ENCODE assay signal across 25 mouse cellular contexts in genomic region chr7:67097096-67097495, GRCm38 (mm10).
DNase-seq lines count a peak whose midpoint lies in the region; ATAC-seq and TF ChIP-seq lines count a peak whose summit lies in the region.
"Had no signal": no experiment of that assay in that cellular context is flagged by ENCODE, and none has a peak within 500 bp of the region (broad histone marks: within the 10 kb centered on the region; RNA-seq: fewer than 3 reads in every experiment).

No protein-coding gene starts in this region.

- H3K36me3 ChIP-seq in hindbrain, postnatal 0 days (ENCODE audit: insufficient read depth, low read length), result no peaks in the 10 kb centered on the region
- H3K36me3 ChIP-seq in hindbrain, embryonic 14.5 days (replicated peaks; ENCODE audit: control insufficient read depth, insufficient read depth), result no peaks in the 10 kb centered on the region
- no peaks in the 10 kb centered on the region for H3K36me3 ChIP-seq in midbrain, embryonic 14.5 days (ENCODE audit: control insufficient read depth, insufficient read depth, low read length)
- H3K36me3 ChIP-seq in midbrain, embryonic 10.5 days, result no peaks in the 10 kb centered on the region
- H3K36me3 ChIP-seq: embryonic facial prominence, embryonic 12.5 days; forebrain, embryonic 12.5 days; forebrain, embryonic 15.5 days; G1E; heart, embryonic 12.5 days; heart, embryonic 15.5 days; hindbrain, embryonic 10.5 days; hindbrain, embryonic 13.5 days had no signal

- no peak overlapping the region for H3K27ac ChIP-seq in hindbrain, postnatal 0 days
- no peak overlapping the region for H3K27ac ChIP-seq in hindbrain, embryonic 14.5 days
- no peak overlapping the region for H3K27ac ChIP-seq in midbrain, embryonic 14.5 days (replicated peaks; ENCODE audit: low read depth, low read length)
- H3K27ac ChIP-seq in midbrain, embryonic 10.5 days (replicated peaks), result no peak overlapping the region
- no peak overlapping the region for H3K27ac ChIP-seq in cerebellum, adult 2 months (ENCODE audit: insufficient read depth, low read length)
- H3K27ac ChIP-seq: embryonic facial prominence, embryonic 12.5 days; forebrain, embryonic 12.5 days; forebrain, embryonic 15.5 days; heart, embryonic 15.5 days; hindbrain, embryonic 10.5 days; hindbrain, embryonic 13.5 days had no signal

- H3K27me3 ChIP-seq in hindbrain, postnatal 0 days (ENCODE audit: insufficient read depth, low read length), result no peaks in the 10 kb centered on the region
- no peaks in the 10 kb centered on the region for H3K27me3 ChIP-seq in hindbrain, embryonic 14.5 days (ENCODE audit: control insufficient read depth, insufficient read depth, low read length)
- no peaks in the 10 kb centered on the region for H3K27me3 ChIP-seq in midbrain, embryonic 14.5 days (ENCODE audit: control insufficient read depth, insufficient read depth, low read length)
- no peaks in the 10 kb centered on the region for H3K27me3 ChIP-seq in midbrain, embryonic 10.5 days (ENCODE audit: low read depth, poor library complexity, severe bottlenecking)
- H3K27me3 ChIP-seq in cerebellum, adult 2 months (ENCODE audit: control insufficient read depth, insufficient read depth, low read length), result no peaks in the 10 kb centered on the region; the same call in 1 of the 2 replicates
- H3K27me3 ChIP-seq: embryonic facial prominence, embryonic 12.5 days; forebrain, embryonic 12.5 days; forebrain, embryonic 15.5 days; heart, embryonic 12.5 days; heart, embryonic 15.5 days; hindbrain, embryonic 13.5 days had no signal

- DNase-seq in hindbrain, postnatal 0 days (ENCODE audit: low spot score), result peak; percentile 26
- DNase-seq in hindbrain, embryonic 14.5 days (ENCODE audit: low spot score), result no peak
- peak; percentile 11 for DNase-seq in midbrain, embryonic 14.5 days
- DNase-seq in midbrain, embryonic 10.5 days (ENCODE audit: low spot score), result no peak
- peak; percentile 9 for DNase-seq in NIH3T3 (ENCODE audit: low read depth)
- DNase-seq in cerebellum, adult 2 months, result no peak
- DNase-seq: adrenal gland, adult 2 months; adrenal gland, postnatal 14 days; B cell, adult 2 months; cerebellum, adult 11-12 months; cerebellum, adult 9-10 months; cerebellum, postnatal 14 days; gastrocnemius, postnatal 25 days; heart, adult 18-20 months; heart, postnatal 10 days; heart, postnatal 36 days had no signal

- no peak for ATAC-seq in hindbrain, postnatal 0 days
- no peak for ATAC-seq in hindbrain, embryonic 14.5 days (ENCODE audit: low FRiP score)
- ATAC-seq in midbrain, embryonic 14.5 days (ENCODE audit: low FRiP score, low TSS enrichment), result no peak
- ATAC-seq: forebrain, embryonic 15.5 days had no signal

- H3K4me1 ChIP-seq in hindbrain, postnatal 0 days (ENCODE audit: insufficient read depth, low read length), result no peaks in the 10 kb centered on the region
- H3K4me1 ChIP-seq in hindbrain, embryonic 14.5 days (replicated peaks; ENCODE audit: control insufficient read depth, insufficient read depth, low read length), result no peaks in the 10 kb centered on the region
- no peaks in the 10 kb centered on the region for H3K4me1 ChIP-seq in midbrain, embryonic 14.5 days (ENCODE audit: control insufficient read depth, insufficient read depth, low read length)
- no peaks in the 10 kb centered on the region for H3K4me1 ChIP-seq in midbrain, embryonic 10.5 days
- no peaks in the 10 kb centered on the region for H3K4me1 ChIP-seq in cerebellum, adult 2 months (ENCODE audit: control insufficient read depth, insufficient read depth, low read length)
- H3K4me1 ChIP-seq: embryonic facial prominence, embryonic 12.5 days; forebrain, embryonic 12.5 days; forebrain, embryonic 15.5 days; heart, embryonic 15.5 days; hindbrain, embryonic 10.5 days; hindbrain, embryonic 13.5 days had no signal

- H3K9ac ChIP-seq in hindbrain, postnatal 0 days (replicated peaks; ENCODE audit: low read length), result no peak overlapping the region
- H3K9ac ChIP-seq in hindbrain, embryonic 14.5 days, result no peak overlapping the region
- no peak overlapping the region for H3K9ac ChIP-seq in midbrain, embryonic 14.5 days (replicated peaks; ENCODE audit: low read length)
- H3K9ac ChIP-seq: embryonic facial prominence, embryonic 12.5 days; forebrain, embryonic 12.5 days; forebrain, embryonic 15.5 days; heart, embryonic 12.5 days; heart, embryonic 15.5 days; hindbrain, embryonic 13.5 days had no signal

- TF ChIP-seq CTCF in hindbrain, postnatal 0 days (IDR thresholded peaks at IDR 0.05; ENCODE audit: low read depth), result no peak
- TF ChIP-seq CTCF in cerebellum, adult 2 months (IDR thresholded peaks at IDR 0.05; ENCODE audit: borderline replicate concordance, insufficient read depth, low read depth, low read length), result no peak

- H3K4me3 ChIP-seq in hindbrain, postnatal 0 days (ENCODE audit: low read length), result no peak overlapping the region
- H3K4me3 ChIP-seq in hindbrain, embryonic 14.5 days (replicated peaks; ENCODE audit: low read length), result no peak overlapping the region
- no peak overlapping the region for H3K4me3 ChIP-seq in midbrain, embryonic 14.5 days (replicated peaks; ENCODE audit: low read depth, low read length)
- no peak overlapping the region for H3K4me3 ChIP-seq in midbrain, embryonic 10.5 days
- H3K4me3 ChIP-seq in cerebellum, adult 2 months (replicated peaks; ENCODE audit: insufficient read depth, low read depth, low read length), result no peak overlapping the region
- H3K4me3 ChIP-seq: embryonic facial prominence, embryonic 12.5 days; erythroblast, embryonic 14.5 days; forebrain, embryonic 12.5 days; forebrain, embryonic 15.5 days; heart, embryonic 12.5 days; heart, embryonic 15.5 days; hindbrain, embryonic 10.5 days; hindbrain, embryonic 13.5 days had no signal

- no peaks in the 10 kb centered on the region for H3K9me3 ChIP-seq in hindbrain, postnatal 0 days (ENCODE audit: low read length)
- H3K9me3 ChIP-seq in hindbrain, embryonic 14.5 days (ENCODE audit: control insufficient read depth, low read length), result no peaks in the 10 kb centered on the region
- H3K9me3 ChIP-seq in midbrain, embryonic 14.5 days (ENCODE audit: control insufficient read depth, low read length), result no peaks in the 10 kb centered on the region
- H3K9me3 ChIP-seq in midbrain, embryonic 10.5 days (replicated peaks), result no peaks in the 10 kb centered on the region
- H3K9me3 ChIP-seq: embryonic facial prominence, embryonic 12.5 days; forebrain, embryonic 12.5 days; forebrain, embryonic 15.5 days; G1E; heart, embryonic 12.5 days; heart, embryonic 15.5 days; hindbrain, embryonic 10.5 days; hindbrain, embryonic 13.5 days had no signal

- WGBS in hindbrain, postnatal 0 days, result 84% methylated on average over 2 of the region's 2 CpGs
- 71% methylated on average over 2 of the region's 2 CpGs for WGBS in hindbrain, embryonic 14.5 days
- 86% methylated on average over 2 of the region's 2 CpGs for WGBS in midbrain, embryonic 14.5 days
- 91% methylated on average over 2 of the region's 2 CpGs for whole genome bisulfite sequencing in midbrain, embryonic 10.5 days
- WGBS in cerebellum, adult 2 months, result 84% methylated on average over 2 of the region's 2 CpGs

- no peak overlapping the region for H3K4me2 ChIP-seq in hindbrain, postnatal 0 days (ENCODE audit: low read depth, low read length)
- H3K4me2 ChIP-seq in hindbrain, embryonic 14.5 days (replicated peaks), result no peak overlapping the region
- H3K4me2 ChIP-seq in midbrain, embryonic 14.5 days (ENCODE audit: low read length), result no peak overlapping the region
- H3K4me2 ChIP-seq: embryonic facial prominence, embryonic 12.5 days; forebrain, embryonic 12.5 days; forebrain, embryonic 15.5 days; heart, embryonic 12.5 days; heart, embryonic 15.5 days; hindbrain, embryonic 13.5 days had no signal

- no peak for TF ChIP-seq POLR2A in cerebellum, adult 2 months (IDR thresholded peaks at IDR 0.05; ENCODE audit: borderline replicate concordance, insufficient read depth, low read length)

Comparison
In these comparisons a context has a peak if more than half of its experiments do, and no peak if none do; other contexts are left out.
1. DNase-seq: peak in hindbrain, postnatal 0 days (single experiment), midbrain, embryonic 14.5 days (single experiment) and NIH3T3 (single experiment); none in hindbrain, embryonic 14.5 days (single experiment), midbrain, embryonic 10.5 days (single experiment) and cerebellum, adult 2 months (0 of 2).